Comparison of ENCODE assay signal across 8 mouse cellular contexts in genomic region chr2:125031562-125032257, GRCm38 (mm10). TPM values are rescaled to one million over a fixed set of nuclear protein-coding genes. Genes with fewer than 3 reads are reported as not detected.
A peak's percentile ranks its signal among the peaks of the same experiment; 100 is the strongest.
DNase-seq lines count a peak whose midpoint lies in the region; ATAC-seq lines count a peak whose summit lies in the region.
"Had no signal": no experiment of that assay in that cellular context is flagged by ENCODE, and none has a peak within 500 bp of the region (broad histone marks: within the 10 kb centered on the region; RNA-seq: fewer than 3 reads in every experiment).

No protein-coding gene starts in this region.

- no peak overlapping the region for H3K4me3 ChIP-seq in midbrain, embryonic 14.5 days (replicated peaks; ENCODE audit: low read depth, low read length)
- no peak overlapping the region for H3K4me3 ChIP-seq in midbrain, embryonic 10.5 days

- 83% methylated on average over 12 of the region's 12 CpGs for WGBS in midbrain, embryonic 14.5 days
- 93% methylated on average over 12 of the region's 12 CpGs for WGBS in midbrain, embryonic 10.5 days

- no peaks in the 10 kb centered on the region for H3K4me1 ChIP-seq in midbrain, embryonic 14.5 days (ENCODE audit: control insufficient read depth, insufficient read depth, low read length)
- peaks cover 3% of the 10 kb centered on the region; the same call in 1 of the 2 replicates for H3K4me1 ChIP-seq in midbrain, embryonic 10.5 days

- no peak for ATAC-seq in midbrain, embryonic 14.5 days (ENCODE audit: low FRiP score, low TSS enrichment)

- no peaks in the 10 kb centered on the region for H3K36me3 ChIP-seq in midbrain, embryonic 14.5 days (ENCODE audit: control insufficient read depth, insufficient read depth, low read length)
- no peaks in the 10 kb centered on the region for H3K36me3 ChIP-seq in midbrain, embryonic 10.5 days

- H3K27me3 ChIP-seq in midbrain, embryonic 14.5 days (ENCODE audit: control insufficient read depth, insufficient read depth, low read length), result no peaks in the 10 kb centered on the region
- H3K27me3 ChIP-seq in midbrain, embryonic 10.5 days (ENCODE audit: low read depth, poor library complexity, severe bottlenecking), result no peaks in the 10 kb centered on the region

- no peak overlapping the region for H3K9ac ChIP-seq in midbrain, embryonic 14.5 days (replicated peaks; ENCODE audit: low read length)
- H3K9ac ChIP-seq: lung, embryonic 14.5 days had no signal

- intact Hi-C loops in left cerebral cortex, postnatal 25 days (cut with DNase I), result no loop called here
- intact Hi-C loops in heart, postnatal 36 days (cut with DNase I), result no loop called here

- DNase-seq in midbrain, embryonic 14.5 days, result no peak
- no peak for DNase-seq in midbrain, embryonic 10.5 days (ENCODE audit: low spot score)
- peak; percentile 81 to 86 for DNase-seq in cerebellum, postnatal 36 days
- peak; percentile 34 to 37 for DNase-seq in left cerebral cortex, postnatal 25 days (ENCODE audit: low spot score in 2 of 2)
- DNase-seq in heart, postnatal 36 days, result no peak
- DNase-seq in kidney, adult 18-20 months, result no peak
- no peak for DNase-seq in urinary bladder, adult 18-20 months (ENCODE audit: low spot score in 2 of 2)

- H3K9me3 ChIP-seq in midbrain, embryonic 14.5 days (ENCODE audit: control insufficient read depth, low read length), result no peaks in the 10 kb centered on the region
- no peaks in the 10 kb centered on the region for H3K9me3 ChIP-seq in midbrain, embryonic 10.5 days (replicated peaks)

- H3K27ac ChIP-seq in midbrain, embryonic 14.5 days (replicated peaks; ENCODE audit: low read depth, low read length), result peak overlapping the region; percentile 37; the same call in 1 of the 2 replicates
- no peak overlapping the region for H3K27ac ChIP-seq in midbrain, embryonic 10.5 days (replicated peaks)

- no peak overlapping the region for H3K4me2 ChIP-seq in midbrain, embryonic 14.5 days (ENCODE audit: low read length)
- H3K4me2 ChIP-seq: lung, embryonic 14.5 days had no signal

RNA-seq across cellular contexts. Expression of gene Slc24a5, which starts 36.2 kb away (rescaled TPM):
- polyA plus RNA-seq in midbrain, embryonic 14.5 days (2014; fragmentation: Nextera tagmentation; extraction: Ambion mirVana), result 7.6 and 8.1 TPM in 2 replicates
- 3.5 and 5.1 TPM in 2 replicates for polyA plus RNA-seq in midbrain, embryonic 10.5 days (2016; fragmentation: Nextera tagmentation; extraction: Ambion mirVana)
- under 1 TPM; 0.23 to 0.27 TPM for total RNA-seq in left cerebral cortex, postnatal 25 days (2021)
- under 1 TPM; 0.64 to 0.89 TPM for total RNA-seq in heart, postnatal 36 days (2021)

Comparison
In these comparisons a context has a peak if more than half of its experiments do, and no peak if none do; other contexts are left out.
1. DNase-seq: peak in cerebellum, postnatal 36 days (2 of 2) and left cerebral cortex, postnatal 25 days (2 of 2); none in midbrain, embryonic 14.5 days (single experiment), midbrain, embryonic 10.5 days (single experiment), heart, postnatal 36 days (0 of 2), kidney, adult 18-20 months (single experiment) and urinary bladder, adult 18-20 months (0 of 2).